Mouse (Mus musculus) testis, adult 2 months (tissue): ENCODE results near the gene Dhrs13.

Experiments used
- CTCF ChIP-seq: fragments of 200-500 bp; IDR thresholded peaks from 2 replicates; pipeline ENCODE4 v1.5.1; 2012; ENCODE audit warnings: low read depth, mild to moderate bottlenecking, inconsistent platforms, low read length, moderate library complexity; ENCODE audit not compliant: control insufficient read depth, insufficient read depth, insufficient replicate concordance
- POLR2A ChIP-seq: fragments of 200-500 bp; IDR thresholded peaks from 2 replicates; pipeline ENCODE4 v1.6.1; 2012; ENCODE audit warnings: low read depth, mild to moderate bottlenecking, inconsistent platforms, low read length, moderate library complexity; ENCODE audit not compliant: control insufficient read depth

DNA sequence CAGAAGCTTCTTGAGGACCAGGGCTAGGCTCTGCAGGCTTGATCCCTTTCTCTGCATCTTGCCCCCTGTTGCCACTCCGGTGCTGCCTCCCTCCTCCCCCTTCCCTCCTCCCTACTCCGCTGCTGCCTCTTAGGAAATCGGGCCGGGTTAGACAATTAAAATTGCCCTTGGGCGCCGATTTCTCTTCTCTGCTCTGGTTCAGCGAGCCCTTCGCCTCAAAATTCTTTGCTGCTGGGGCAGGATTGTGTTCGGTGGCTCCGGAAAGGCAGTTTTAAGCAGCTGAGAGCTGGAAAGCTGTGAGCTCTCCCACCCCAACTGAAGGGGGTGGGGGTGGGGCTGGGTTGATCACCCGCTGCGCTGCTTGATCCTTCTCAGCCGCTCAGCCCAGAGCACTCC lies 47.2 kb upstream of the Dhrs13 start:
- TF ChIP-seq CTCF (no peak), POLR2A (no peak)
